Mouse (Mus musculus): ENCODE measurements around the gene Gm9922.

Gm9922 gene

GRCm38 (mm10) chr14:101729237-101729971 lies at the start of gene Gm9922, which contains the start of gene Lmo7:
Gm9922 (minus strand) TSS chr14:101729814.
Lmo7 (plus strand) TSS chr14:101729957.
- DNase-seq = peak; percentile 60

GRCm38 (mm10) chr14:101778426-101778825 lies 48.8 kb upstream of the Gm9922 start:
- no peak for DNase-seq

- no peak for DNase-seq
Measured at GRCm38 (mm10) chr14:101777129-101777493, 47.5 kb upstream of the Gm9922 start.

GRCm38 (mm10) chr14:101776296-101777128 lies 46.9 kb upstream of the Gm9922 start:
- DNase-seq = no peak

- peak; percentile 16 for DNase-seq
Measured at GRCm38 (mm10) chr14:101774631-101775030, 45.0 kb upstream of the Gm9922 start.

GRCm38 (mm10) chr14:101771756-101772155 lies 42.1 kb upstream of the Gm9922 start:
- no peak for DNase-seq

GRCm38 (mm10) chr14:101771336-101771735 lies 41.7 kb upstream of the Gm9922 start:
- DNase-seq = no peak

GRCm38 (mm10) chr14:101763762-101764295 lies 34.2 kb upstream of the Gm9922 start:
- no peak for DNase-seq

GRCm38 (mm10) chr14:101762267-101762666 lies 32.7 kb upstream of the Gm9922 start:
- DNase-seq = no peak

GRCm38 (mm10) chr14:101755425-101755824 lies 25.8 kb upstream of the Gm9922 start:
- peak; percentile 16 for DNase-seq

- no peak for DNase-seq
Measured at GRCm38 (mm10) chr14:101750910-101751309, 21.3 kb upstream of the Gm9922 start.

- DNase-seq = no peak
Measured at GRCm38 (mm10) chr14:101748436-101748835, 18.8 kb upstream of the Gm9922 start.

GRCm38 (mm10) chr14:101747811-101748210 lies 18.2 kb upstream of the Gm9922 start:
- DNase-seq = no peak

- DNase-seq = no peak
Measured at GRCm38 (mm10) chr14:101746635-101747034, 17.0 kb upstream of the Gm9922 start.

- DNase-seq = no peak
Measured at GRCm38 (mm10) chr14:101737501-101737900, 7.9 kb upstream of the Gm9922 start.

- peak; percentile 14 for DNase-seq
Measured at GRCm38 (mm10) chr14:101733542-101734303, 4.1 kb upstream of the Gm9922 start.

- DNase-seq = no peak
Measured at GRCm38 (mm10) chr14:101729972-101730692, 518 bp upstream of the Gm9922 start.

GRCm38 (mm10) chr14:101714414-101714813 lies 15.2 kb downstream of the Gm9922 start:
- no peak for DNase-seq

GRCm38 (mm10) chr14:101707088-101707487 lies 22.5 kb downstream of the Gm9922 start:
- no peak for DNase-seq

GRCm38 (mm10) chr14:101704479-101704878 lies 25.1 kb downstream of the Gm9922 start:
- DNase-seq = no peak

GRCm38 (mm10) chr14:101688406-101688805 lies 41.2 kb downstream of the Gm9922 start:
- DNase-seq = no peak

GRCm38 (mm10) chr14:101687696-101688095 lies 41.9 kb downstream of the Gm9922 start:
- no peak for DNase-seq
